Mouse (Mus musculus): Measurements from ENCODE around the gene Adipor2. TPM values are rescaled to one million over a fixed set of nuclear protein-coding genes. Genes with fewer than 3 reads are reported as not detected.
A peak's percentile ranks its signal among the peaks of the same experiment; 100 is the strongest.

The Adipor2 gene
- polyA plus RNA-seq (2012; rRNA removed), result 44.4 and 45.4 TPM in 2 replicates

DNA sequence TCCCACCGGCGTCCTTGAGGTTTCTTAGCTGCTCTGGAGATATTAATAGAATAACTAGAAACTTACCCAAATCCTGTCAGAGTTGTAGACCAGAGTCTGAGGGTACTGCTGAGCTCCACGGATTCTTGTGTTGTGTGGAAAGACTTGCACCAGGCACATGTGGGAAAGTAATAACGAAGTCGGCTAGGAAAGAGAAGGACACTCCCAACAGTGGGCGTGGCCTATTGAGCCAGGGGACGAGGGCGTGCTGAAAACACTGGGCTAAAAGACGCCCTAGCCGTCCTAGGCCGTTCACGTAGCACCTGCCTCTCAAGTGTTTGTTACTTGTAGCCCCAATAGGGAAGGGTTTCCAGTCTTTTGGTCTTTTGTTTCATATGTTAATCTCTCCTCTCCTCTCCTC, at the start of gene Adipor2:
TSS of gene Adipor2 (minus strand) at position 351 of the 400 bp plus-strand sequence.
- peak; percentile 66 for DNase-seq (ENCODE audit: low read depth)
- TF ChIP-seq POLR2A (IDR thresholded peaks at IDR 0.05; ENCODE audit: borderline replicate concordance, extremely low read depth, insufficient read depth, insufficient read length, poor library complexity, severe bottlenecking) (no peak), CTCF (IDR thresholded peaks at IDR 0.05; ENCODE audit: borderline replicate concordance, extremely low read depth, insufficient read depth, insufficient read length) (no peak)

DNA sequence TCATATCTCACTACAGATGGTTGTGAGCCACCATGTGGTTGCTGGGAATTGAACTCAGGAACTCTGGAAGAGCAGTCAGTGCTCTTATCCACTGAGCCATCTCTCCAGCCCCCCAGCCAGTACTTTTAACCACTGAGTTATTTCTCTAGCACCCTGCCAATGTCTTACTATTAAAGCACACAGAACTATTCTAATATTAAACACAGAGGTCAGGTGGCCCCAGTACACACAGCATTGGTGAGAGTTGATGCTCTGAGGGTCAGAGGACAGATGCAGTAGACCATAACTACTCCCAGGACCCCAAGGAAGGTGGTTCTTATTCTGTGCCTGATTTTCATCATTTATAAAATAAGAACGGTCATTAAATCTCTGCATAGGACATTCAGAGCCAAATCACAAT, 48.7 kb upstream of the Adipor2 start:
- TF ChIP-seq POLR2A (IDR thresholded peaks at IDR 0.05; ENCODE audit: borderline replicate concordance, extremely low read depth, insufficient read depth, insufficient read length, poor library complexity, severe bottlenecking), result no peak
- no peak for TF ChIP-seq CTCF (IDR thresholded peaks at IDR 0.05; ENCODE audit: borderline replicate concordance, extremely low read depth, insufficient read depth, insufficient read length)
- DNase-seq (ENCODE audit: low read depth), result no peak

DNA sequence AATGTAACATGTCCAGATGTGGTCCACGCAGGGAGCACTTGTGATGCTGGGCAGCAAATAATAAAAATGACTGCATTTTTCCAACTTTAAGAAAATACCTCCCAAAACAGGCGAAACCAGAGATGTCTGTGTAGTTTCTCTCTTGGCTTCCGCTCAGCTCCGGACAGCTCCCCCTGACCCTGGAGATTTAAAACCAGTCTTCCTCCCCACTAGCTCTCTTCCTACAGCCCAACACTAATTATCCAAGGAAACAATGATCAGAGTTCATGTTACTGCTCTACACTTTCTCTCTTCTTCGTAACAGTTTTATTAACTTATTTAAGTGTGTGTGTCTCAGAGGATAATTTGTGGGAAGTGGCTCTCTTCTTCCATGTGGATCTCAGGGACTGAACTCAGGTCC, 42.9 kb upstream of the Adipor2 start:
- no peak for TF ChIP-seq POLR2A (IDR thresholded peaks at IDR 0.05; ENCODE audit: borderline replicate concordance, extremely low read depth, insufficient read depth, insufficient read length, poor library complexity, severe bottlenecking)
- TF ChIP-seq CTCF (IDR thresholded peaks at IDR 0.05; ENCODE audit: borderline replicate concordance, extremely low read depth, insufficient read depth, insufficient read length), result no peak
- DNase-seq (ENCODE audit: low read depth), result no peak

DNA sequence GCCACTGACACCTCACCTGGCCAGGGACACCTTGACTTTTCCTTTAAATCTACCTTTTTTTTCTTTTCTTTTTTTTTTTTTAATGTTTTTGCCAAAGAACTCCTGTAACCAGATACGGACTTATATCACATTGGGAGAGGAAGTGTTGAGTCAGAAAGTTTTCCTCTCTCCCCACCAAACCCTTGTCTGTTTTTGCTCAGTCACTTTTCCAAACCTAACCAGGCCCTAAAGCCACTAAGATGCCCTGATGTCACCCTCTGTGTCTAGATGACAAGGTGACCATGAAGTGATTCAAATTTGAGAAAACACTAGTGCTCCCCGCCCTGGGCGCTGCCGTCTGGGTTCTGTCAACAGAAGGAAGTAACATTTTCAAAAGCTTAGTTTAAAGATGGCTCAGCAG, 41.5 kb upstream of the Adipor2 start:
- TF ChIP-seq CTCF (IDR thresholded peaks at IDR 0.05; ENCODE audit: borderline replicate concordance, extremely low read depth, insufficient read depth, insufficient read length) (no peak), POLR2A (IDR thresholded peaks at IDR 0.05; ENCODE audit: borderline replicate concordance, extremely low read depth, insufficient read depth, insufficient read length, poor library complexity, severe bottlenecking) (no peak)

DNA sequence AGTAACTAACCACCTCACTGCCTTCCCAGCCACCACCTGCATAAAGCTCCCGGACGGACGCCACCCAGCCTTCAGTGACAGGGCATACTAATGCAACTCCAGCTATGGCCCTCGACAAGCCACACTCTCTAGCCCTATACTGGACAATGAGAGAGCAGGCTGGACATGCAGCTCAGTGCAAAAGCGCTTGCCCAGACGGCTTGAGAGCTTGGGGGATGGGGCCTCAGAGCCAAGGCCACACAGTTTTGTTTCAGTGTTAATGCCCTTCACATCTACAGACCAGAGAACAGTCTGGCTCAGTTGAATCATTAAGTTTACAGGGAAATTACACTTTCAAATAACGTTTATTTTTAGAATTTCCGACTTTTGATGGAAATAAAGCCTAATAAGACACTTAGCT, 40.7 kb upstream of the Adipor2 start:
- no peak for DNase-seq (ENCODE audit: low read depth)
- TF ChIP-seq CTCF (IDR thresholded peaks at IDR 0.05; ENCODE audit: borderline replicate concordance, extremely low read depth, insufficient read depth, insufficient read length), result no peak
- TF ChIP-seq POLR2A (IDR thresholded peaks at IDR 0.05; ENCODE audit: borderline replicate concordance, extremely low read depth, insufficient read depth, insufficient read length, poor library complexity, severe bottlenecking), result no peak

More for the DNA sequence above, 41.5 kb upstream of the Adipor2 start:
- DNase-seq (ENCODE audit: low read depth), result no peak

DNA sequence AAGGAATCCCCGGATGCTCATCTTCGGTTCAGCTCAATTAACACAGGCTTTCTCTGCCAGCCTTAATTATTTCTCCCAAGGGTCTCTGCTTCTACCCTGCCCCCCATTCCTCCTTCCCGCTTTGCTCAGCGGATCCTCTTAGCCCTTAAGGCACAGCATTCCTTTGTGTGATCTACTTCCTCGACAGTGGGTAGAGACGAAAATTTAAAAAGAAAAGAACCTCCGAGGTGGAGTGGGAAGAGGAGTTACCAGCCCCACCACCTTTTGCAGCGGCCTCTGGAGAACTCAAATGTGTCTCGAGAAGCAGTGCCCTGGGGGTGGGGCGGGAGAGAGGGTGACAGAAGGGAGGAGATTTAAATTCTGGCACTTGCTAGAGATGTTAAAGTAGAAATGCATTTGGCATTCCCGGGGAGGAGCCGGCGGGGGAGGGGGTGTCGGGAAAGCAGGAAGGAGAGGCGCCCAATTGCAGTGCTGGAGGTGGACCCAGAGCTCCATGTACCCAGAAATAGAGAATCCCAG, 34.5 kb upstream of the Adipor2 start:
- peak; percentile 95 for DNase-seq (ENCODE audit: low read depth)
- TF ChIP-seq POLR2A (IDR thresholded peaks at IDR 0.05; ENCODE audit: borderline replicate concordance, extremely low read depth, insufficient read depth, insufficient read length, poor library complexity, severe bottlenecking) (no peak), CTCF (IDR thresholded peaks at IDR 0.05; ENCODE audit: borderline replicate concordance, extremely low read depth, insufficient read depth, insufficient read length) (no peak)

DNA sequence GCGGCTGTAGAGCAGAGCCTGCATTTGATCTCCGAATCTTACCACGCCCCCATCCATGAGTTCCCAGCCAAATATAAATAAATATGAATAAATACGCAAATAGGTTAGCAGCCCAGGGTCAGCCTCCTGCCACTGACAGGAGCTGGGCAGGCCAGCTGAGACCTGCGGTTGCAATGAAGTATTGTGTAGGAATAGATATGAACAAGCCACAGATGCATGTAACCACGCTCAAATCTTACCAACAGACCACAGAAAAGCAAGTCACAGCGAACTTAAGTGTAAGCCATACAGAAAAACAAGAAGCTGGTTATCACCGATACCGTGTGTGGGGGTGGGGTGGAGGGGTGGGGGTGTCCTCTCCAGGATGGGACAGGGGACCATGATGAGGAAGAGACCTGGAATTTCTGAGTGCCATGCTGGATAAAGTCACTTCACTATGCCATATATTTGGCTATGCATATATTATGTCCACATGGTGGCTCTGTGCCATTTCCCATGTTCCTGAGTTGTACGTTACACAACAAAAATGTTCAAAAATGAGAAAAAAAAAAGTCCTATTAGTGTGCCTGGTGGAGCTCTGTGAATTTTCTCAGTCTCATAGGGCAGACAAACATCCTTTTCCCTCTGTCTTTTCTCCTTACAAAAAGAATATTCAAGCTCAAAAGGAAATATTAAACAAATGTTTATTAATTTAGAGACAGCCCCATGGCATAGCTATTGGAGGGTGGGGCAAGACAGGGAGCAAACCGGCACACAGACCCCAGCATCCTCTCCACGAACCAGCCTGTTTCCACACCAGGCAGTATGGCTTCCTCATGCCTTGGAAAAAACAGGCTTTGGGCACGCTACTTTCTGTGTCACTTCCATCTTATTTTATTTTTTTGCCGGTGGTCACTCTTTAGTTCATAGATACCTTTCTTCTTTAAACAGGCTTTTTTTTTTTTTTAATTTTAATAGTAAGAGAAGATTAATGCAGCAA, 33.8 kb upstream of the Adipor2 start:
- TF ChIP-seq POLR2A (IDR thresholded peaks at IDR 0.05; ENCODE audit: borderline replicate concordance, extremely low read depth, insufficient read depth, insufficient read length, poor library complexity, severe bottlenecking) (no peak), CTCF (IDR thresholded peaks at IDR 0.05; ENCODE audit: borderline replicate concordance, extremely low read depth, insufficient read depth, insufficient read length) (no peak)
- peak; percentile 54 for DNase-seq (ENCODE audit: low read depth)

DNA sequence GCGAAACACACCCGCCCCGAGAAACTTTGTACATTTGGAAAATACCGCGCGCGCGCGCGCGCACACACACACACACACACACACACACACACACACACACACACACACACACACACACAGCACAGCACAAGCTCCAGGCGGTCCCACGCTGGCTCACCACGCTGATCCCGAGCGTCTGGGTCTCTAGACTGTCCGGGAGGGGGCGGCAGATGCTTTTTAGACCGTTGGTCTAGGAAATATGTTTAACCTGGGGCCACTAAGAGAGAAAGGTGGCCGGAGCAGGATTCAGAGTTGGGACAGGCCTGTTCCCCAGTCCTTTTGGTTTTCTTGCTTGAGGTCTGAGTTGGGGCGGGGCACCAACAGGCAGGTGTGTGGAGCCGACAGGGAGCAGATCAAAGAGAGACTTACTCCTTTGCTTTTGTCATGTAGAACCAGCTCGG, 31.6 kb upstream of the Adipor2 start:
- peak; percentile 75 for DNase-seq (ENCODE audit: low read depth)
- peak; percentile 52 for TF ChIP-seq CTCF (IDR thresholded peaks at IDR 0.05; ENCODE audit: borderline replicate concordance, extremely low read depth, insufficient read depth, insufficient read length)
- TF ChIP-seq POLR2A (IDR thresholded peaks at IDR 0.05; ENCODE audit: borderline replicate concordance, extremely low read depth, insufficient read depth, insufficient read length, poor library complexity, severe bottlenecking), result no peak

DNA sequence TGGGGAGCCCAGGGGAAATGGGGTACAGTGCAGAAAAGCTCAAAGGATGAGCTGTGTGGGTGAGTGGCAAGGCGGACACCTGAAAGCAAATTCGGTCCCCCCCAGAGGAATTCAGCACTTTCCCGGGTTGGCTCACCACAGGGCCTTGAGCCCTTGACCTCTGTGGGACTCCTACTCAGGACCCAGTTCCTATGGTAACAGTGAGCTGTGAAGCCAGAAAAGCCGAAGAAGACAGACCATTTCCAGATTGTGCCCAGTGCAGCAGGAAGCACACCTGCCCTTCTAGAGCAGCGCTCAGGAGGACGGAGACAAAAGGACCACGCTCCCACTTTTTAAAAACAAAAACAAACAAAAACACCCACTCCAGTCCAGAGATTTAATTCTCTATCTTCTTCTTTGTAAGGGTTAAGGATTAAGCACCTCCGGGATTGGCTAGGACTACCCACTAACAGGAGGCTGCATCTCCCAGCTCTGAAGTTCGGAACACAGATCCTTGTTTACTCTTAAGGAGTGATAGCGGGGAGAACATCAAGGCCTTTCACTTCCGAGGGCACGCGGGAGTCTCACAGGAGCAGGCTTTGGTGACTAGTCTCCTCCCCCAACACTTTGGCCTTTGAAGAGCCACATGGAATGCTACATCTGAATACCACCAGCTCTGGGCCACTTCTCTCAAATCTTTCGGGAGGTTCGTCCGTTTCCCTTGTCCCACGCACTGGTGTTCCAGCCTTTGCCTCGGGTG, 31.0 kb upstream of the Adipor2 start:
- TF ChIP-seq POLR2A (IDR thresholded peaks at IDR 0.05; ENCODE audit: borderline replicate concordance, extremely low read depth, insufficient read depth, insufficient read length, poor library complexity, severe bottlenecking) (no peak), CTCF (IDR thresholded peaks at IDR 0.05; ENCODE audit: borderline replicate concordance, extremely low read depth, insufficient read depth, insufficient read length) (no peak)
- DNase-seq (ENCODE audit: low read depth), result peak; percentile 53

DNA sequence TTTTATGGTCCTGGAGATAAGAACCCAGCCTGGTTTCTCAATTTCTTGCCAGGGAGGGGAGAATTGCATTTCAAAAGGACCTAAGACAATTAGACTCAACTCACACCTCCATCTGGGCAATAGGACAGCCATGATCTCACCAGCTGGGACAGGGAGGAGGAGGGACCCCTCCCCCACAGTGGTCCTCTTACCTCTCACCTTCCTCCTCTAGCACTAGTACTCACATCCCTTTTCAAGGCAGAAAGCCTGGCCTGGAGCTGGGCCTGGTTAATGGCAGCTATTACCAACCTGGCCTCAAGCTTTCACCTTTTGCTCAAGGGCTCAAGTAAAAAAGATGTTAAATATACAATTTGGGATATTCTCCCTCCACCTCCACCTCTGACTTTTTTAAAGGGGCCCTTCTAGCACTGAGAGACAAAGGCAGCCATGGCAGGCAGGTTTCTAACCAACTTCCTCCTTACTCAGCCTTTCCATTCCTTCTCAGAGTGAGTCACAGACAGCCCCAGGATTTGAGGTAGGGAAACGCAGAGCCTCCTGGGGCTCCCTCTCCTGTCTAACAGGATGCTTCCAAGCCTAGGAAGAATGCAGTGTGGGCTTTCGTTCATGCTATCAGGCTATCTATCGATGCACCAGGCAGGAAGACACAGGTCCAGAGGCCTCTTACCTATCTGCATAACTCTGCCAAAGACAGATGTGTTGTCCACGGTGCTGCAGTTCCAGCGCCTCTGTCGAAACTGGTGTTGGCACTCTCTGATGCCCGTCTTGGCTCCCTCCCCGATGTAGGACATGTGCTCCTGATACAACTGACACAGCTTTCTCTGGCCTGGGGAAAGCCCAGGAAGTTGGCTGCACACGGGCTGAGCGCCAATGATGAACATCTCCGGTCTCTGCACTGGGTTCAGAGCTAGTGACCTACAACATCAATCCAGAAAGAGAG, 28.4 kb upstream of the Adipor2 start:
- TF ChIP-seq CTCF (IDR thresholded peaks at IDR 0.05; ENCODE audit: borderline replicate concordance, extremely low read depth, insufficient read depth, insufficient read length), result no peak
- TF ChIP-seq POLR2A (IDR thresholded peaks at IDR 0.05; ENCODE audit: borderline replicate concordance, extremely low read depth, insufficient read depth, insufficient read length, poor library complexity, severe bottlenecking), result no peak

More for the DNA sequence above, 28.4 kb upstream of the Adipor2 start:
- no peak for DNase-seq (ENCODE audit: low read depth)
